Mouse (Mus musculus): ENCODE results near the gene Abcc1. TPM values are rescaled to one million over a fixed set of nuclear protein-coding genes. Genes with fewer than 3 reads are reported as not detected.
A peak's percentile ranks its signal among the peaks of the same experiment; 100 is the strongest.

Gene Abcc1
- polyA plus RNA-seq, 1 experiment from 2014 or later = 2.6 TPM

DNA sequence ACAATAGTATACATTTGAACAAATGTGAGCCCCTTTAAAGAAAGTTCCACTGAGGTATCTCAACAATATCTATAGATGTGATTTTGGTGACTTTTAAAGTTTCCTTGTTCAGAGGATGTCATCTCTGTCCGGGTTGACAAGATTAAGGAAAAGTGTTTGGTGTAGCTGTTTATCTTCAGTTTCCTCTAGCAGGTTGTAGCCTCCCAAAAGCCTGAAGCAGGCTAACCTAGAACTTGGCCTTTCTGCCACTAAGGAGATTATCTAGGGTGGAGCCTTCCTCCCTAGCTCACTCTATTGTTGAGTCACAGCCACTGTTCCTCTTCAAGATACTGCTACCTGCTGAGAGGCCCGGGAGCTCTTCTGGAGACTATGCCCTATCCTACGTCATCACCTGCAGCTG is 16.4 kb upstream of the Abcc1 start:
- H3K36me3 ChIP-seq (ENCODE audit: control insufficient read depth, insufficient read depth) = no peaks in the 10 kb centered on the region
- H3K27ac ChIP-seq (ENCODE audit: low read depth, low read length) = no peak overlapping the region
- WGBS = 75% methylated on average over 3 of the region's 3 CpGs
- no peaks in the 10 kb centered on the region for H3K27me3 ChIP-seq (replicated peaks; ENCODE audit: control insufficient read depth, insufficient read depth, low read length)
- no peaks in the 10 kb centered on the region for H3K9me3 ChIP-seq (ENCODE audit: control insufficient read depth)
- no peaks in the 10 kb centered on the region for H3K4me1 ChIP-seq (replicated peaks; ENCODE audit: control insufficient read depth, insufficient read depth, low read length)
- no peak overlapping the region for H3K4me3 ChIP-seq (ENCODE audit: low read depth, low read length)
- no peak for ATAC-seq
- TF ChIP-seq CTCF (IDR thresholded peaks at IDR 0.05; ENCODE audit: low read depth) = no peak
- H3K9ac ChIP-seq (ENCODE audit: low read depth, low read length) = no peak overlapping the region
- H3K4me2 ChIP-seq (replicated peaks; ENCODE audit: low read depth) = no peak overlapping the region

DNA sequence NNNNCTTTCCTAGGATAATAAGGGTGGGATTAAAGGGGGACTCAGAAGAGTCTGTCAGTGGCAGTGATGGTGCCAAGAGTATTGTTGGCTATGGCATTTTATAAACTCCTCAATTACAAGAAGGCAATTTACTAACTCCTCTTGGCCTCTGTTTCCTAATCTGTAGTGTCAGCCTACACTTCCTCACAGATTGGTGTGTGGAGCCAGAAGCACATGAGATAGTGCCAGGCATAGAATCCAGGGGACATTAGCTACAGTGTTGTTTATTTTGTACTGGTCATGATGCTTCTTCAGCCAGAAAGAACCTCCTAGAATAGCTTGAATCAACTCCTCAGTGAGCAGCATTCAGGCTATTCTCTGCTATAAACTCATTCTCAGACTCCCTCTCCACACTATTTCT is 9.8 kb upstream of the Abcc1 start:
- Histone ChIP-seq H3K27ac (ENCODE audit: low read depth, low read length) (no peak overlapping the region), H3K9me3 (ENCODE audit: control insufficient read depth) (no peaks in the 10 kb centered on the region), H3K4me2 (replicated peaks; ENCODE audit: low read depth) (no peak overlapping the region), H3K36me3 (ENCODE audit: control insufficient read depth, insufficient read depth) (no peaks in the 10 kb centered on the region), H3K4me3 (ENCODE audit: low read depth, low read length) (no peak overlapping the region), H3K9ac (ENCODE audit: low read depth, low read length) (no peak overlapping the region), H3K27me3 (replicated peaks; ENCODE audit: control insufficient read depth, insufficient read depth, low read length) (no peaks in the 10 kb centered on the region), H3K4me1 (replicated peaks; ENCODE audit: control insufficient read depth, insufficient read depth, low read length) (no peaks in the 10 kb centered on the region)
- TF ChIP-seq CTCF (IDR thresholded peaks at IDR 0.05; ENCODE audit: low read depth) = no peak
- no peak for ATAC-seq

DNA sequence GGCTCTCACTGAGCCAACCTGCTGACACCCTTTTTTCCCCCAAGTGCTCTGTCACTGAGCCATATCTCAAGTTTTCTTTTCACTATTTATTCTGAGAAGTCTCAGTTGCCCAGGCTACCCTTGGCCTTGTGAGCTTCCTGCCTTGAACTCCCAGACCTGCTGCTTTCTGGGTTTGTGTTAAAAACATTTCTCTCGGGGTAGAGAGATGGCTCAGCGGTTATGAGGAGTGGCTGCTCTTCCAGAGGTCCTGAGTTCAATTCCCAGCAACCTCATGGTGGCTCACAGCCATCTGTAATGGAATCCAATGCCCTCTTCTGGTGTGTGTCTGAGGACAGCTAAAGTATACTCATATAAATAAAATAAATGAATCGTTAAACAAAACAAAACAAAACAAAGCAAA is 9.1 kb upstream of the Abcc1 start:
- H3K4me2 ChIP-seq (replicated peaks; ENCODE audit: low read depth) = no peak overlapping the region
- H3K27ac ChIP-seq (ENCODE audit: low read depth, low read length) = no peak overlapping the region
- no peaks in the 10 kb centered on the region for H3K27me3 ChIP-seq (replicated peaks; ENCODE audit: control insufficient read depth, insufficient read depth, low read length)
- H3K9ac ChIP-seq (ENCODE audit: low read depth, low read length) = no peak overlapping the region
- ATAC-seq = no peak
- no peaks in the 10 kb centered on the region for H3K36me3 ChIP-seq (ENCODE audit: control insufficient read depth, insufficient read depth)
- H3K9me3 ChIP-seq (ENCODE audit: control insufficient read depth) = no peaks in the 10 kb centered on the region
- no peaks in the 10 kb centered on the region for H3K4me1 ChIP-seq (replicated peaks; ENCODE audit: control insufficient read depth, insufficient read depth, low read length)
- 81% methylated on average over 3 of the region's 3 CpGs for WGBS
- no peak for TF ChIP-seq CTCF (IDR thresholded peaks at IDR 0.05; ENCODE audit: low read depth)
- no peak overlapping the region for H3K4me3 ChIP-seq (ENCODE audit: low read depth, low read length)

DNA sequence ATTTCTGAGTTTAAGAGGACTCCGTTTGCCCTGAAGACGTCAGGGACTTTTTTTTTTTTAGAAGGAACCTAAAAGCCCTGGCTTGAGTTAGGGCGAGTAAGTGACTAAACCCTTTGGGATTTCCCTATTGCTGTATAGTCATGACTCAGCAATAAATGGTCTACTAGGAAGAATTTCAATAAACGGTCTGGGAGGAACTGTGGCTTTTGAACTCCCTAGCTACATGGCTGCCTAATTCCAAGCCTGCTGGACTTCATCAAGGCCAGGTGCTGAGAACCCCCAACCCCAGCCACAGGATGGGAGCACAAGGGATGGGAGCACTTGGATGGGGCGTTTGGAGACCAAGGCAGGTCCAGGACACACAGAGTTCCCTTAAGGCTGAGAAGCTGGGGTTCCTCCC is 8.7 kb upstream of the Abcc1 start:
- Histone ChIP-seq H3K9me3 (ENCODE audit: control insufficient read depth) (no peaks in the 10 kb centered on the region), H3K27ac (ENCODE audit: low read depth, low read length) (no peak overlapping the region), H3K9ac (ENCODE audit: low read depth, low read length) (no peak overlapping the region), H3K4me1 (replicated peaks; ENCODE audit: control insufficient read depth, insufficient read depth, low read length) (no peaks in the 10 kb centered on the region), H3K4me3 (ENCODE audit: low read depth, low read length) (no peak overlapping the region), H3K36me3 (ENCODE audit: control insufficient read depth, insufficient read depth) (no peaks in the 10 kb centered on the region), H3K4me2 (replicated peaks; ENCODE audit: low read depth) (no peak overlapping the region), H3K27me3 (replicated peaks; ENCODE audit: control insufficient read depth, insufficient read depth, low read length) (no peaks in the 10 kb centered on the region)
- WGBS = 45% methylated on average over 5 of the region's 5 CpGs
- no peak for TF ChIP-seq CTCF (IDR thresholded peaks at IDR 0.05; ENCODE audit: low read depth)
- ATAC-seq = no peak

DNA sequence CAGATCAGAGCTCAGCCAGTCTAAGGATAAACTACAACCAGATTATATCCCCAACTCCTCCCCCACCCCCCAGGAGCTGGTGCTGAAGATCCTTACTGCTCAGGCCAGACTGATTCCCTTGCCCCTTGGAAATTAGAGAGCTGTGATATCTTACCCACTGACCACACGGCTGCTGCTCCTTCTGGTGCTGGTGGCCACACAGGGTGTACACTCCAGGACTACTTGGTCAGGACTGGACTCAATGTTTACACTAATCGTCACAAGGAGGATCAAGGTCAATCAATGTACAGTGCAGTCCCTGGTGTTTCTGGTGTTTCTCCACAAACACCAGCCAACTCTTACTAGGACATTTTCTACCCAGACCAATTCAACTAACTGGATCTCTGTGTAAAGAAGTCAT is 3.5 kb upstream of the Abcc1 start:
- Histone ChIP-seq H3K9me3 (ENCODE audit: control insufficient read depth) (no peaks in the 10 kb centered on the region), H3K4me2 (replicated peaks; ENCODE audit: low read depth) (no peak overlapping the region), H3K36me3 (ENCODE audit: control insufficient read depth, insufficient read depth) (no peaks in the 10 kb centered on the region), H3K27me3 (replicated peaks; ENCODE audit: control insufficient read depth, insufficient read depth, low read length) (no peaks in the 10 kb centered on the region; the same call in 1 of the 2 replicates), H3K4me3 (ENCODE audit: low read depth, low read length) (no peak overlapping the region), H3K9ac (ENCODE audit: low read depth, low read length) (no peak overlapping the region), H3K27ac (ENCODE audit: low read depth, low read length) (no peak overlapping the region), H3K4me1 (replicated peaks; ENCODE audit: control insufficient read depth, insufficient read depth, low read length) (no peaks in the 10 kb centered on the region)
- no peak for TF ChIP-seq CTCF (IDR thresholded peaks at IDR 0.05; ENCODE audit: low read depth)
- ATAC-seq = no peak
- 65% methylated on average over 2 of the region's 2 CpGs for WGBS

DNA sequence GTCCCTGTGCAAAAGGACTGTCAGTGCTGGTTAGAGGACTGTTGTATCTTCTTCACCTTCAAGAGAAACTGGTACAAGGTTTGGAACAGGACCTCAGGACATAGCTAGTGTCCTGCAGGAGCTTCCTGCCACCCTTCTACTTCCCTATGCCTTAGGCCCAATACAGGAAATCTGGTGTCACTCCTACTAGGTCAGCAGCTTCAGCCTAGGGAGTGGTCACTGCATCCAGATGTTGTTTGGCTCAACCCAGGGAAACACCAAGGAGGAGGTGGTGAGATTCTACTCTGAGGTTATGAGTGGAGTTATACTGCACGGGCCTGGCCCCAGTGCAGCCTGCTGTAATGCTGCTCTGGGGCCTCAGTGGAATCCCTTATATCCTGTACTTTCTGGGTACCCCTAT is 2.8 kb upstream of the Abcc1 start:
- Histone ChIP-seq H3K9me3 (ENCODE audit: control insufficient read depth) (no peaks in the 10 kb centered on the region), H3K4me3 (ENCODE audit: low read depth, low read length) (no peak overlapping the region), H3K36me3 (ENCODE audit: control insufficient read depth, insufficient read depth) (no peaks in the 10 kb centered on the region), H3K4me2 (replicated peaks; ENCODE audit: low read depth) (no peak overlapping the region), H3K9ac (ENCODE audit: low read depth, low read length) (no peak overlapping the region), H3K4me1 (replicated peaks; ENCODE audit: control insufficient read depth, insufficient read depth, low read length) (no peaks in the 10 kb centered on the region), H3K27ac (ENCODE audit: low read depth, low read length) (no peak overlapping the region), H3K27me3 (replicated peaks; ENCODE audit: control insufficient read depth, insufficient read depth, low read length) (no peaks in the 10 kb centered on the region; the same call in 1 of the 2 replicates)
- 81% methylated on average over 1 of the region's 1 CpGs for WGBS
- no peak for ATAC-seq
- no peak for TF ChIP-seq CTCF (IDR thresholded peaks at IDR 0.05; ENCODE audit: low read depth)

DNA sequence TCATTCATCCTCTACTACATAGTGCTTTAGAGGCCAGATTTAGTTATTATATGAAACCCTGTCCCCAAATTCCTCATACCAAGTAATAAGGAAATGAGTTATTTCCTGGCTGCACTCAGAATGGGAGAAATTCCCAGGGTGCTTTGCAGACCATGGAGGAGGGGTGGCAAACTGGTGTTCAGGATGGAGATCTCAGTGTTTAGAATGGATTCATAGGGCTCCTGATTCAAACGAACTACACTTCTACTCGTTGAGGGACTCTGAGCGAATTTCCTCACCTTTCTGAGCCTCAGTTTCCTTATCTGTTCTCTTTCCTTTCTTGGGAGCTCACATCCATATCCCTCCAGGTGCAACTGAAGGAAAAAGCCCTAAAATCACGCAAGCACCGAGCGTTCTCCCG is 427 bp upstream of the Abcc1 start:
- ATAC-seq = no peak
- H3K27ac ChIP-seq (ENCODE audit: low read depth, low read length) = no peak overlapping the region

More for the DNA sequence above, 427 bp upstream of the Abcc1 start:
- TF ChIP-seq CTCF (IDR thresholded peaks at IDR 0.05; ENCODE audit: low read depth) = no peak
- H3K36me3 ChIP-seq (ENCODE audit: control insufficient read depth, insufficient read depth) = no peaks in the 10 kb centered on the region
- H3K4me1 ChIP-seq (replicated peaks; ENCODE audit: control insufficient read depth, insufficient read depth, low read length) = no peaks in the 10 kb centered on the region
- peak overlapping the region; percentile 70 for H3K4me3 ChIP-seq (ENCODE audit: low read depth, low read length)
- H3K4me2 ChIP-seq (replicated peaks; ENCODE audit: low read depth) = peak overlapping the region; percentile 96
- H3K9me3 ChIP-seq (ENCODE audit: control insufficient read depth) = no peaks in the 10 kb centered on the region
- no peaks in the 10 kb centered on the region; the same call in 1 of the 2 replicates for H3K27me3 ChIP-seq (replicated peaks; ENCODE audit: control insufficient read depth, insufficient read depth, low read length)
- WGBS = 5% methylated on average over 7 of the region's 7 CpGs
- peak overlapping the region; percentile 63 for H3K9ac ChIP-seq (ENCODE audit: low read depth, low read length)

All from intestine, postnatal 0 days (tissue).